Mouse (Mus musculus): ENCODE data around the gene Alpk1. TPM values are rescaled to one million over a fixed set of nuclear protein-coding genes. Genes with fewer than 3 reads are reported as not detected.

Alpk1 gene
- polyA plus RNA-seq, 1 experiment from 2014 or later, result 1.7 TPM

DNA sequence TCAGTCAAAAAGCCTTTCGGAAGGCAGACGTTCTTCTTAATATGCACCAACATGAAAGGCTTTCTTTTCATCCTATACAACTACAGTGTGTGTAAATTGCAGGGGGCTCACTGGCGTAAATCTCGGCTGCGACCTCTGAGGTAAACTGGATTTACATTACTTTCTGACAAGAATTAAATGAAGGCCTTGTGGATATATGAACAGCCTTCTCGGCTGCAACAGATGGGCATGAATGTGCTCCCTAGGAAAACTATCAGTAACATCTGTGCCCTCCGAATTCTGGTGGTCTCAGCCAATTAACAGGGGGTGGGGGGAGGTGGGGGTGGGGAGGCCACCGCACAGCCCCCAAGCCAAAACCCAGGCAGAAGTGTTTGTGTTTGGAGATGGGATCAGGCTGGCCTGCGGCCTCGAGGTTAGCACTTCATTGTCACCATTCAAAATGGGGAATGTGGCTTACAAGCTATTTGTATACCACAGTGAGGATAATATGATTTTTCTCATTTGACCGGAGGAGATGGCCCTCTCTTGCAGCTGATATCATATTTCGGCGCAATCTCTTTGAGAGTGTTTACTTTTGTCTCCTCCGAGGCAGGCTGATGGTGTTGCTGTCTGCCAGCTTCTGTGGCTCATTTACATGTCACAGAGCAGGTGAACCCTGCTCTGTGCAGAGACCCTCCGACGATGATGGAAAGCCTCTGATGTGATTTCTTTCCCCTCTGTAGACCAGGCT, 34.3 kb downstream of the Alpk1 start:
- no peak overlapping the region for H3K4me3 ChIP-seq (ENCODE audit: low read depth, low read length)
- H3K4me1 ChIP-seq (replicated peaks; ENCODE audit: control insufficient read depth, insufficient read depth, low read length), result no peaks in the 10 kb centered on the region
- H3K4me2 ChIP-seq (ENCODE audit: low read length), result no peak overlapping the region
- DNase-seq (ENCODE audit: low spot score), result no peak
- H3K9ac ChIP-seq (ENCODE audit: low read length), result no peak overlapping the region
- peaks cover 62% of the 10 kb centered on the region for H3K27me3 ChIP-seq (replicated peaks; ENCODE audit: control insufficient read depth, insufficient read depth, low read length)
- 0 out of 2 replicates have a peak, but pooled peaks cover 3% of the 10 kb centered on the region for H3K9me3 ChIP-seq (ENCODE audit: control insufficient read depth, low read length)
- no peak overlapping the region for H3K27ac ChIP-seq (ENCODE audit: low read depth)
- ATAC-seq (replicated peaks; ENCODE audit: low FRiP score, low TSS enrichment, low read depth), result no peak
- H3K36me3 ChIP-seq (ENCODE audit: control insufficient read depth, insufficient read depth, low read length), result no peaks in the 10 kb centered on the region
- 12% methylated on average over 16 of the region's 16 CpGs for WGBS

DNA sequence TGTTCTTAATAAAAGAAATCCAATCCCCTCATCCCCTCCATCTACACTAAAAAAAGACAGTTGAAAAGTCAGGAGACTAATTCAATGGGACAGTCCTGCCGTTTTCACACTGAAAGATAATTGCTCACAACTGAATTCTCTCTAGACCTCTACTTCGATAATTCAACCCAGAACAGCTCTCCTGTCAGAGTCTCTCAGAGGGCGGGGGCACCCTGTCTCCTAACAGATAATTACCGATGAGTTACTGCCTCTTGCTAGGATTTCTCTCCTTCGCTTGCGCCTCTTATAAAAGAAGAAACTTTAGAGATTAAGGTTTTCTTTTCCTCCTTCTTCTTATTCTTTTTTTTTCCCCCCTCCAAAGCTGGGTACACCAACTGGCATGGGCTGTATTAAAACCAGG, 34.8 kb downstream of the Alpk1 start:
- WGBS, result 21% methylated on average over 6 of the region's 6 CpGs
- no peak for DNase-seq (ENCODE audit: low spot score)

DNA sequence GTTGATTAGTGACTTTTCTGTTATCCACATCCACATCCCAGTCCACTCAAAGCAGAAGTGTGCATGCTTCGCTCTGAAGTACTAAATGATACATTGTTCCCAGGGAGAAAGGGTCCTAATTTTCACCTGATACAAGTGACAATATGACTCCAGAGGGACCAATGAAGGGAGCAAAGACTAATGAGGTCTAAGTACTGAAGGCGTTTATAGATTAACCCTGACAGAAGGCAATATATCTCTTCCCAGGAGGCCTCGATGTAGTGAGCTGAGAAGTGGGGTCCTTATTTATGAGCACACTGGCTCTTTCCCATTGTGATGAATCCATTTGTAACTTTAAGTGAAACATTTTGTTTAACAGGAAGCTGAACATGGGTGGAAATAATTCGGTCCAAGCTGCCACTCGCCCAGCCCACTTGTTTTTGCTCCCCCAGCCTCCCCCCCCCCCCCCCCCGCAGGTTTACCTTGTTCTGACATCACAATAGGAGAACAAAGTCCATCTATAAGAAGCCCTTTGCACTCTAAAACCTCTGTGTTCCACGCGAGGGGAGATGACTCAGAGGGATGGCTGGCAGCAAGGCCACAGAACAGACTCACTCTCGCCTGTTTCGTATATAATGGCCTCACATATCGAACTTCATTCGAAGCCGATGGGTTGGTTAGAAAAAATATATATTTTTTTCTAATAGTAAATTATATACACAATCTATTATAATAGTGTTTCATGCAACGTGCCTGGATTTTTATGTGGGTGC, 36.5 kb downstream of the Alpk1 start:
- H3K9me3 ChIP-seq (ENCODE audit: control insufficient read depth, low read length), result 0 out of 2 replicates have a peak, but pooled peaks cover 3% of the 10 kb centered on the region
- no peaks in the 10 kb centered on the region for H3K36me3 ChIP-seq (ENCODE audit: control insufficient read depth, insufficient read depth, low read length)
- peaks cover 40% of the 10 kb centered on the region for H3K27me3 ChIP-seq (replicated peaks; ENCODE audit: control insufficient read depth, insufficient read depth, low read length)
- no peak overlapping the region for H3K9ac ChIP-seq (ENCODE audit: low read length)
- no peak overlapping the region for H3K4me3 ChIP-seq (ENCODE audit: low read depth, low read length)
- WGBS, result 76% methylated on average over 14 of the region's 14 CpGs
- DNase-seq (ENCODE audit: low spot score), result no peak
- no peak overlapping the region for H3K4me2 ChIP-seq (ENCODE audit: low read length)
- no peak for ATAC-seq (replicated peaks; ENCODE audit: low FRiP score, low TSS enrichment, low read depth)
- no peak overlapping the region for H3K27ac ChIP-seq (ENCODE audit: low read depth)
- no peaks in the 10 kb centered on the region for H3K4me1 ChIP-seq (replicated peaks; ENCODE audit: control insufficient read depth, insufficient read depth, low read length)

More for the DNA sequence above, 34.8 kb downstream of the Alpk1 start:
- Histone ChIP-seq H3K27ac (ENCODE audit: low read depth) (no peak overlapping the region), H3K36me3 (ENCODE audit: control insufficient read depth, insufficient read depth, low read length) (no peaks in the 10 kb centered on the region), H3K4me3 (ENCODE audit: low read depth, low read length) (no peak overlapping the region), H3K9me3 (ENCODE audit: control insufficient read depth, low read length) (0 out of 2 replicates have a peak, but pooled peaks cover 3% of the 10 kb centered on the region), H3K27me3 (replicated peaks; ENCODE audit: control insufficient read depth, insufficient read depth, low read length) (peaks cover 57% of the 10 kb centered on the region), H3K4me2 (ENCODE audit: low read length) (no peak overlapping the region), H3K9ac (ENCODE audit: low read length) (no peak overlapping the region), H3K4me1 (replicated peaks; ENCODE audit: control insufficient read depth, insufficient read depth, low read length) (no peaks in the 10 kb centered on the region)
- no peak for ATAC-seq (replicated peaks; ENCODE audit: low FRiP score, low TSS enrichment, low read depth)

DNA sequence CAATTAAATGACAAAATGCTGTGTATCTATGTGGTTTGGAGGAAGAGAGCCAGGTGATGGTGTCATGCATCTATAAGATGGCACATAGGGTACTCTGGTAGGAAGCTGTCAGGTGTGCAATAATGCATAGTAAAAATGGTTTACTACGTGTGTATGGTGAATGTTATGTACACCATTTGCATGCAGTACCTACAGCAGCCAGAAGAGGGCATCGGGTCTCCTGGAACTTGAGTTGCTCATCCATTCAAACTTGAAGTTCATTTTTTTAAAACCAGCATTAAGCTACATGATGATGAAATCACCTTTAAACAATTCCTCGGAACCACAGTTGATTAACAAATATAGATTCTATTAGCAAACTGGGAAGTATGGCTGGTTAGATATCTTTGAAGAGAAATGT, 38.9 kb downstream of the Alpk1 start:
- Histone ChIP-seq H3K9me3 (ENCODE audit: control insufficient read depth, low read length) (0 out of 2 replicates have a peak, but pooled peaks cover 3% of the 10 kb centered on the region), H3K27me3 (replicated peaks; ENCODE audit: control insufficient read depth, insufficient read depth, low read length) (peaks cover 18% of the 10 kb centered on the region), H3K4me3 (ENCODE audit: low read depth, low read length) (no peak overlapping the region), H3K36me3 (ENCODE audit: control insufficient read depth, insufficient read depth, low read length) (no peaks in the 10 kb centered on the region), H3K9ac (ENCODE audit: low read length) (no peak overlapping the region), H3K4me2 (ENCODE audit: low read length) (no peak overlapping the region), H3K27ac (ENCODE audit: low read depth) (no peak overlapping the region), H3K4me1 (replicated peaks; ENCODE audit: control insufficient read depth, insufficient read depth, low read length) (no peaks in the 10 kb centered on the region)
- ATAC-seq (replicated peaks; ENCODE audit: low FRiP score, low TSS enrichment, low read depth) (no peak), DNase-seq (ENCODE audit: low spot score) (no peak)
- WGBS, result 94% methylated on average over 3 of the region's 3 CpGs

DNA sequence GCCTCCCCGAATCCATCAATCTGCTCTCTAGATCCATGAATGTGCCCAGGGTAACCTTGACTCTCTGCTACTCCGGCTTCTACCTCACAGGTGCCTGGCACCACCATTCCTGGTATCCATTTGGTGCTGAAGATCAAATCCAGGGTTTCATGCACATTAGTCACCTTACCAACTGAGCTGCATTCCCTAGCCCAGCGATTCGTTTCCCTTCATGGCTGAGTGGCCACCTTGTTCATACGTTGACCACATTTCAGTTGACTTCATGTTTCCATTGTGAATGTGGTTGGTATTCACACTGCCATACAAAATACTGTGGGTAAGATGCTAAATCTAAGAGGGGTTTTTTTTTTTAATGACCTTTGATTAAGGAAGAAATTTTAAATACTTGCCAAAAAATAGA, 42.5 kb downstream of the Alpk1 start:
- 0 out of 2 replicates have a peak, but pooled peaks cover 3% of the 10 kb centered on the region for H3K9me3 ChIP-seq (ENCODE audit: control insufficient read depth, low read length)
- H3K4me1 ChIP-seq (replicated peaks; ENCODE audit: control insufficient read depth, insufficient read depth, low read length), result no peaks in the 10 kb centered on the region
- H3K36me3 ChIP-seq (ENCODE audit: control insufficient read depth, insufficient read depth, low read length), result no peaks in the 10 kb centered on the region
- H3K9ac ChIP-seq (ENCODE audit: low read length), result no peak overlapping the region
- DNase-seq (ENCODE audit: low spot score) (no peak), ATAC-seq (replicated peaks; ENCODE audit: low FRiP score, low TSS enrichment, low read depth) (no peak)
- no peak overlapping the region for H3K4me2 ChIP-seq (ENCODE audit: low read length)
- 88% methylated on average over 5 of the region's 5 CpGs for WGBS
- no peak overlapping the region for H3K4me3 ChIP-seq (ENCODE audit: low read depth, low read length)
- H3K27me3 ChIP-seq (replicated peaks; ENCODE audit: control insufficient read depth, insufficient read depth, low read length), result no peaks in the 10 kb centered on the region
- H3K27ac ChIP-seq (ENCODE audit: low read depth), result no peak overlapping the region

DNA sequence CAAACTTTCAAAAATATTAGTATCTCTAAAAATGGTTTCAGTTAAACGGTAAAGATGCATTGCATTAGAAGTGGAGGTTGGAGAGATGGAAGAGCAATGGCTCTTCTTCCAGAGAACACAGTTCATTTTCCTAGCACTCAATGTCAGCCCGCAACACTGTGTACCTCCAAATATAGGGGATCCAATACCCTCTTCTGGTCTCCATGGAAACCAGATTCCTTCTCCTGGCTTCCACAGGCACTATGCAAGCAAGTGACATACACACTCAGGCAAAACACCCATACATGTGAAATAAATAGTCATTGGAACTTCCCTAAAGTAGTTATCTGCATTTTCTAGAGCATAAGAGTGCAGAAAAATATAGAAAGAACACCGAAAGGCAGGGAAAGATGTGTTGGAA, 44.9 kb downstream of the Alpk1 start:
- no peak overlapping the region for H3K4me3 ChIP-seq (ENCODE audit: low read depth, low read length)
- no peaks in the 10 kb centered on the region for H3K27me3 ChIP-seq (replicated peaks; ENCODE audit: control insufficient read depth, insufficient read depth, low read length)
- 83% methylated on average over 3 of the region's 3 CpGs for WGBS
- no peaks in the 10 kb centered on the region for H3K36me3 ChIP-seq (ENCODE audit: control insufficient read depth, insufficient read depth, low read length)
- no peak overlapping the region for H3K9ac ChIP-seq (ENCODE audit: low read length)
- H3K9me3 ChIP-seq (ENCODE audit: control insufficient read depth, low read length), result no peaks in the 10 kb centered on the region
- DNase-seq (ENCODE audit: low spot score), result no peak
- no peak overlapping the region for H3K4me2 ChIP-seq (ENCODE audit: low read length)
- no peaks in the 10 kb centered on the region for H3K4me1 ChIP-seq (replicated peaks; ENCODE audit: control insufficient read depth, insufficient read depth, low read length)
- ATAC-seq (replicated peaks; ENCODE audit: low FRiP score, low TSS enrichment, low read depth), result no peak
- H3K27ac ChIP-seq (ENCODE audit: low read depth), result no peak overlapping the region

DNA sequence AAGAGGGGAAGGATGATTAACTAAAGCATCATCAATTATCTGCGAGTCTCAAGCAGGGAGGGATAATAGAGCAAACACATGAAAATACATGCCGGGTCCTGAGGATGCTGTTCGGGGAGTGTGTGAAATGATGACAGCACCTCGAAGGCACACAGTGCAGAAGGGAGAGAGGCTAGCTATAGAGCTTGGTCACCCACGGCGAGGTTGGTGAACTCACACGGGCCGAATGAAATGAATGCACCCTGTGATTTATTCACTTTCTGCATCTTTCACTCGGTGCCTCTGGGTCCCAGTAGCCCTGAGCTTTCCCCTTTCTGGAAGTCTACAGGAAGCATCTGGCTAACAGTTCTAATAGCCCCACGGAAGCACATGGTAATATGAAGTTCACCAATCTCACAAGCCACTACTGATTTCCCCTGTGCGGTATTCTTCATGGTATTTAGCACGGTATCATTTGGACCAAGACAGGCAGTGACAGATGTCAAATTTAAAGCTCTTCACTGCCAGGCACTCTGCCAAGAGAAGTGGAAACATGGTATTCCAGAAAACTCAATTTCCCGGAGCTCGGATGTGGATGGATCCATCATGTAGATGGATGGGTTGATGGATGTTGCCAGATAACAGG, 50.7 kb downstream of the Alpk1 start:
- no peaks in the 10 kb centered on the region for H3K9me3 ChIP-seq (ENCODE audit: control insufficient read depth, low read length)
- H3K27me3 ChIP-seq (replicated peaks; ENCODE audit: control insufficient read depth, insufficient read depth, low read length), result no peaks in the 10 kb centered on the region
- no peak overlapping the region for H3K9ac ChIP-seq (ENCODE audit: low read length)
- H3K36me3 ChIP-seq (ENCODE audit: control insufficient read depth, insufficient read depth, low read length), result no peaks in the 10 kb centered on the region
- no peak overlapping the region for H3K4me2 ChIP-seq (ENCODE audit: low read length)
- WGBS, result 83% methylated on average over 14 of the region's 14 CpGs
- ATAC-seq (replicated peaks; ENCODE audit: low FRiP score, low TSS enrichment, low read depth) (no peak), DNase-seq (ENCODE audit: low spot score) (no peak)
- H3K4me1 ChIP-seq (replicated peaks; ENCODE audit: control insufficient read depth, insufficient read depth, low read length), result no peaks in the 10 kb centered on the region
- no peak overlapping the region for H3K4me3 ChIP-seq (ENCODE audit: low read depth, low read length)
- no peak overlapping the region for H3K27ac ChIP-seq (ENCODE audit: low read depth)

DNA sequence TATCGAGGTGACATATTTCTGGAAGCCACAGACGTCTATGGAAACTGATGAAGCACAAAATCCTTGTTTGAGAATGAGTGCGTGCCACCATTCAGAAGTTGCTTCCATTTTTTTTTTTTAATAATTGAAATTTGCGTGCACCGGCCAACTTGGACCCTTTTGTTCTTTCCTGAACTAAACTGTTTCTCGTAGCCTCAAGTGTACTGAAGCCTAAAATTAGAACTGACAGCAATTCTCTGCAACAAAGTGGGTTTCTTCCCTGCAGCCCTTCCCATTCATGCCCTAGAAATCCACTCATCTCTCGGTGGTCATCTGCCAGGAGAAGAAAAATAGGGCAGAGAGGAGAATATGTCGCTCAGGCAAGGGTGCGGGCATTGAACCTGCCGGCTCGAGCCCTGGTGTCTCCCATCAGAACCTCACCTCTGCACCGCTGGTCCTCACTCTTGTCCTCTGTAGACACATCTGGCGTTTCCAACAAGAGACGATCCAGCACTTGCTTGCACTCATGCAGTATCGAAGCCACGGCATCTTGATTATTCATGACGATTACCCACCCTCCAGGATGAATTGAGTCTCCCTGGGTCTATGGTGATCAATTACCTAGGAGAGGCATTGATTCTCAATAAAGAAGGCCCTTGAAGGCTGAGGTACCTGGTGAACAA, 51.3 kb downstream of the Alpk1 start:
- H3K4me1 ChIP-seq (replicated peaks; ENCODE audit: control insufficient read depth, insufficient read depth, low read length), result no peaks in the 10 kb centered on the region
- no peaks in the 10 kb centered on the region for H3K9me3 ChIP-seq (ENCODE audit: control insufficient read depth, low read length)
- ATAC-seq (replicated peaks; ENCODE audit: low FRiP score, low TSS enrichment, low read depth) (no peak), DNase-seq (ENCODE audit: low spot score) (no peak)
- H3K9ac ChIP-seq (ENCODE audit: low read length), result no peak overlapping the region
- no peaks in the 10 kb centered on the region for H3K27me3 ChIP-seq (replicated peaks; ENCODE audit: control insufficient read depth, insufficient read depth, low read length)
- no peak overlapping the region for H3K4me2 ChIP-seq (ENCODE audit: low read length)
- H3K4me3 ChIP-seq (ENCODE audit: low read depth, low read length), result no peak overlapping the region
- H3K27ac ChIP-seq (ENCODE audit: low read depth), result no peak overlapping the region
- no peaks in the 10 kb centered on the region for H3K36me3 ChIP-seq (ENCODE audit: control insufficient read depth, insufficient read depth, low read length)
- 89% methylated on average over 17 of the region's 17 CpGs for WGBS
